1 mouse cellular context compared by ENCODE assay signal in the genomic region with DNA sequence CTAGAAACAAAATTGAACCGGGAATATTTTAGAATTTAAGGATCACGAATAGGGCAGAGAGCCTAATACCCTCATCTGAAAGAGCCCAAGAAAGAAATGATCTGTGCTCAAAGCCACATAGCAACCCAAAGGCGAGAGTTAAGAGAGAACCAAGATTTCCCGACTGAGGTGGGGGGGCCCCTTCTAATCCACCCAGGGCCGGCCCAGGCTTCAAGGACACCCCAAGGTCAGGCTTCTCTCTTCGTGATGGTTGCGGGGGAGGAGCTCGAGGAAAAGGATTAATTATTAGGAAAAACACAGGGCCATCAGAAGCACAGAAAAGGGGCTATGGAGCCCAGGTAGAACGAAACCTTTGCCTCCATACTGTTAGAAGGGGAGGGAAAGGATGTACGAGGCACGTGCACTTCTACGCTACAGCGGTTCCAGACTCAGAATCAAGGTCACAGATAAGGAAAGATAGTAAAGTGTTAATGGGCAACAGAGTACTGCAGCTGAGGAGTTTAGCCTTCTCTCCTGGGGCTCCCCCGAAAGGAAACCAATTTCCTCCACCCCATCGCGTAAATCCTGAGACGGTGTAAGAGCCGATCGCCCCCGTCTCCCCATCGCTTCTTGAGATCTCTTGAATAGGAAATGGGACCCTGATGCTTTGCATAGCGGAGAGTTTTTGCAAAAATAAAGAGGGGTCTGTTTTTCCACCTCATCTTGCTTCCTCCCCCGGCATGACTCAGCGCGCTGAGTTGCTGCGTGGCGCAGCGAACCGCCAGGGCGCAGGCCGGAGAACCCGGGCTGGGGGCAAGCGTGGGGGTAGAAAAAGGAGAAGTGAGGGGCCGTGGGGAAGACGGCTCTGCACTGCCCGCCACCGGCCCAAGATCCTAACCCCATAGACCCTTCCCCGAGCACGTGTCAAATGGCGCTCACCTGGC.
TF ChIP-seq lines count a peak whose summit lies in the region.

No protein-coding gene starts in this region.

TF ChIP-seq in CH12.LX, 34 proteins besides CTCF, POLR2A, EP300 and RAD21:
- TF ChIP-seq MAX (IDR thresholded peaks at IDR 0.05; ENCODE audit: low read length): peak; percentile 44; the same call in 1 of the 2 replicates
- TF ChIP-seq ZMIZ1 (IDR thresholded peaks at IDR 0.05; ENCODE audit: low read depth, low read length): no peak
- no peak for TF ChIP-seq TBP (conservative IDR thresholded peaks at IDR 0.05; ENCODE audit: low read depth, low read length)
- TF ChIP-seq SMC3 (IDR thresholded peaks at IDR 0.05; ENCODE audit: low read depth, low read length): no peak
- TF ChIP-seq BHLHE40 (IDR thresholded peaks at IDR 0.05; ENCODE audit: low read depth, low read length): peak; percentile 90
- TF ChIP-seq SIN3A (IDR thresholded peaks at IDR 0.05; ENCODE audit: low read length): peak; percentile 52; the same call in 1 of the 2 replicates
- no peak for TF ChIP-seq ETS1 (conservative IDR thresholded peaks at IDR 0.05; ENCODE audit: low read depth, low read length)
- 0 out of 2 replicates have a peak, but pooled peaks have one; percentile 5 for TF ChIP-seq POLR2AphosphoS2 (IDR thresholded peaks at IDR 0.05; ENCODE audit: low read depth, low read length)
- TF ChIP-seq ZNF384 (IDR thresholded peaks at IDR 0.05; ENCODE audit: low read depth, low read length): no peak
- TF ChIP-seq JUND (conservative IDR thresholded peaks at IDR 0.05; ENCODE audit: low read depth, low read length): no peak
- TF ChIP-seq IRF4 (IDR thresholded peaks at IDR 0.05; ENCODE audit: low read depth, low read length): no peak
- no peak for TF ChIP-seq TCF12 (IDR thresholded peaks at IDR 0.05; ENCODE audit: low read depth, low read length)
- TF ChIP-seq MAFK (IDR thresholded peaks at IDR 0.05; ENCODE audit: insufficient replicate concordance, low read length): peak; percentile 71; the same call in 1 of the 2 replicates
- no peak for TF ChIP-seq NELFE (IDR thresholded peaks at IDR 0.05; ENCODE audit: low read depth, low read length)
